Mouse (Mus musculus) cerebellum, adult (tissue): ENCODE measurements around the gene Awat2.
A peak's percentile ranks its signal among the peaks of the same experiment; 100 is the strongest.
"Not testable (repeated sequence)": the region's sequence is repeated elsewhere in the genome, so short reads cannot be mapped to it uniquely, and the experiment has no call there.

Experiments
- ATAC-seq: cut with Nextera tagmentation; 2 replicates; pipeline ENCODE4 v1.9.2; 2017; ENCODE audit warnings: mild to moderate bottlenecking, moderate library complexity, mixed read lengths; ENCODE audit not compliant: insufficient number of reproducible peaks, low FRiP score, low TSS enrichment

The Awat2 gene

GRCm38 (mm10) chrX:100442617-100443016 lies at the start of gene Awat2:
Gene Awat2 (minus strand): TSS chrX:100442717.
- not testable (repeated sequence) for ATAC-seq

GRCm38 (mm10) chrX:100480317-100480716 lies 37.8 kb upstream of the Awat2 start:
- no peak for ATAC-seq

GRCm38 (mm10) chrX:100475569-100476223 lies 33.2 kb upstream of the Awat2 start:
- no peak for ATAC-seq

- ATAC-seq, result no peak
These were observed 29.0 kb upstream of the Awat2 start for GRCm38 (mm10) chrX:100471491-100471890.

GRCm38 (mm10) chrX:100470126-100470525 lies 27.6 kb upstream of the Awat2 start:
- ATAC-seq, result no peak

- no peak for ATAC-seq
These were observed 25.5 kb upstream of the Awat2 start for GRCm38 (mm10) chrX:100468047-100468446.

GRCm38 (mm10) chrX:100443532-100443931 lies 1.0 kb upstream of the Awat2 start:
- no peak for ATAC-seq

- no peak for ATAC-seq
These were observed 10.2 kb downstream of the Awat2 start for GRCm38 (mm10) chrX:100432311-100432710.

- no peak for ATAC-seq
These were observed 13.8 kb downstream of the Awat2 start, which contains the start of gene Otud6a for GRCm38 (mm10) chrX:100428693-100429092. Gene Otud6a (plus strand): TSS chrX:100429013.

GRCm38 (mm10) chrX:100409245-100409644 lies 33.3 kb downstream of the Awat2 start:
- ATAC-seq, result no peak

GRCm38 (mm10) chrX:100401657-100402056 lies 40.9 kb downstream of the Awat2 start:
- ATAC-seq, result no peak

- ATAC-seq, result no peak
These were observed 41.6 kb downstream of the Awat2 start for GRCm38 (mm10) chrX:100400900-100401299.

GRCm38 (mm10) chrX:100395026-100395425 lies 47.5 kb downstream of the Awat2 start:
- no peak for ATAC-seq

GRCm38 (mm10) chrX:100394223-100394861 lies 48.2 kb downstream of the Awat2 start:
- no peak for ATAC-seq

GRCm38 (mm10) chrX:100392304-100392703 lies 50.2 kb downstream of the Awat2 start:
- ATAC-seq, result no peak

GRCm38 (mm10) chrX:100389887-100390286 lies 52.6 kb downstream of the Awat2 start:
- peak; percentile 45; the same call in 1 of the 2 replicates for ATAC-seq

- ATAC-seq, result no peak
These were observed 85.5 kb downstream of the Awat2 start for GRCm38 (mm10) chrX:100356974-100357373.
